In the genomic region with DNA sequence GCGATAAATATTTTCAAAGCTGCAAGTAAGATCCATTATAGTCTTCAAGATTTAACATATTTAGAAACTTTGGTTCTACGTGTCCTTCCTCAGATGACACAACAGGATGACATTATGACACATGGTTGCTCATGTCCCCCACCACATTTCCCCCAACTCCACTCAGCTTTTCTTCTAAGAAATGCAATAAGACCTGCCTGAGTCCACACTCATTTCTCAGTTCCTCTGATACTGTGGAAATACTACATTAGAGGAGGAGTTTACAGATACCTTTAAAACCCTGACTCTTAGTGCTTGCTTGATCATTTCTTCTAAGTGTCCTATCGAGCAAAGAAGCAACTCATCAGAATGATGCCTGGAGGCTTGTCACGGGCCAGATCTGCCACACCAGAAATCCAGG, we compare ENCODE assay signal across 10 mouse cellular contexts. TPM values are rescaled to one million over a fixed set of nuclear protein-coding genes. Genes with fewer than 3 reads are reported as not detected.
DNase-seq lines count a peak whose midpoint lies in the region; ATAC-seq and TF ChIP-seq lines count a peak whose summit lies in the region.
"Not testable (repeated sequence)": the region's sequence is repeated elsewhere in the genome, so short reads cannot be mapped to it uniquely, and the experiment has no call there.
"Had no signal": no experiment of that assay in that cellular context is flagged by ENCODE, and none has a peak within 500 bp of the region (broad histone marks: within the 10 kb centered on the region; RNA-seq: fewer than 3 reads in every experiment).

A gene (plus strand): TSS at position 301 of the 400 bp plus-strand sequence.

- H3K4me1 ChIP-seq in bone marrow, adult 2 months (ENCODE audit: control insufficient read depth, insufficient read depth, low read length); liver, embryonic 12.5 days; liver, embryonic 15.5 days (replicated peaks); lung, postnatal 0 days (ENCODE audit: insufficient read depth, low read depth, low read length); stomach, embryonic 15.5 days: not testable (repeated sequence)

- not testable (repeated sequence) for ATAC-seq in liver, embryonic 12.5 days; liver, embryonic 15.5 days (ENCODE audit: insufficient read depth); lung, postnatal 0 days; stomach, embryonic 15.5 days (ENCODE audit: insufficient read depth, low FRiP score, low read depth)

- peak; percentile 83 for DNase-seq in 416B (ENCODE audit: low read depth)
- not testable (repeated sequence) for DNase-seq in lung, postnatal 0 days (ENCODE audit: low spot score)

- not testable (repeated sequence) for H3K9me3 ChIP-seq in liver, embryonic 12.5 days (replicated peaks); liver, embryonic 15.5 days (replicated peaks); lung, postnatal 0 days (ENCODE audit: low read length); stomach, embryonic 15.5 days

- H3K9ac ChIP-seq in liver, embryonic 12.5 days; liver, embryonic 15.5 days; lung, postnatal 0 days (replicated peaks; ENCODE audit: low read depth); stomach, embryonic 15.5 days: not testable (repeated sequence)

- not testable (repeated sequence) for H3K4me2 ChIP-seq in liver, embryonic 12.5 days; liver, embryonic 15.5 days; lung, postnatal 0 days (replicated peaks; ENCODE audit: low read depth, low read length); stomach, embryonic 15.5 days

- 64% methylated on average over 4 of the region's 4 CpGs for WGBS in bone marrow, adult 2 months
- WGBS in liver, embryonic 12.5 days (ENCODE audit: insufficient replicate concordance): 60% methylated on average over 4 of the region's 4 CpGs
- WGBS in liver, embryonic 15.5 days (ENCODE audit: insufficient replicate concordance): 53% methylated on average over 4 of the region's 4 CpGs
- WGBS in lung, postnatal 0 days: 62% methylated on average over 4 of the region's 4 CpGs
- WGBS in stomach, embryonic 15.5 days: 79% methylated on average over 4 of the region's 4 CpGs

- H3K4me3 ChIP-seq in bone marrow, adult 2 months (replicated peaks; ENCODE audit: control insufficient read depth, low read depth, low read length); liver, embryonic 12.5 days; liver, embryonic 15.5 days (replicated peaks); lung, postnatal 0 days (ENCODE audit: low read depth, low read length); stomach, embryonic 15.5 days (replicated peaks): not testable (repeated sequence)

- not testable (repeated sequence) for H3K27me3 ChIP-seq in liver, embryonic 12.5 days (replicated peaks); liver, embryonic 15.5 days; lung, postnatal 0 days (replicated peaks; ENCODE audit: insufficient read depth, low read length); stomach, embryonic 15.5 days (replicated peaks)

- TF ChIP-seq POLR2A in bone marrow, adult 2 months (IDR thresholded peaks at IDR 0.05; ENCODE audit: borderline replicate concordance, control insufficient read depth, low read depth, low read length): not testable (repeated sequence)

- TF ChIP-seq CTCF in bone marrow, adult 2 months (IDR thresholded peaks at IDR 0.05; ENCODE audit: control insufficient read depth, insufficient read depth, low read length); lung, postnatal 0 days (IDR thresholded peaks at IDR 0.05): not testable (repeated sequence)

- not testable (repeated sequence) for TF ChIP-seq EP300 in lung, postnatal 0 days (IDR thresholded peaks at IDR 0.05)

- not testable (repeated sequence) for H3K27ac ChIP-seq in bone marrow, adult 2 months (ENCODE audit: control insufficient read depth, insufficient read depth, low read depth, low read length, poor library complexity); liver, embryonic 12.5 days; lung, postnatal 0 days (ENCODE audit: low read length); stomach, embryonic 15.5 days
- 0 out of 2 replicates have a peak within 1 kb of the TSS, but pooled peaks have one; percentile 6 for H3K27ac ChIP-seq in liver, embryonic 15.5 days (replicated peaks)

- not testable (repeated sequence) for H3K36me3 ChIP-seq in liver, embryonic 12.5 days; liver, embryonic 15.5 days (replicated peaks); lung, postnatal 0 days (ENCODE audit: insufficient read depth, low read length); stomach, embryonic 15.5 days

RNA-seq across cellular contexts. Expression of the gene that starts here (rescaled TPM):
- polyA plus RNA-seq in bone marrow, adult 2 months (2011; ENCODE audit: insufficient read depth, insufficient read length, low replicate concordance, missing spikeins): 31.2 and 55.2 TPM in 2 replicates
- polyA plus RNA-seq in liver, embryonic 12.5 days (2016; fragmentation: Nextera tagmentation; extraction: Ambion mirVana): 31.9 and 37.4 TPM in 2 replicates
- polyA plus RNA-seq in liver, embryonic 15.5 days (2015; fragmentation: Nextera tagmentation; extraction: Ambion mirVana): 193 and 234 TPM in 2 replicates
- polyA plus RNA-seq in lung, postnatal 0 days (2015; fragmentation: Nextera tagmentation; extraction: Ambion mirVana): 45.8 and 58.3 TPM in 2 replicates
- polyA plus RNA-seq in stomach, embryonic 15.5 days (2015; fragmentation: Nextera tagmentation; extraction: Ambion mirVana): 38.5 and 45.8 TPM in 2 replicates
- polyA plus RNA-seq: adrenal gland, adult 2 months; forebrain, embryonic 14.5 days; frontal cortex, adult 2 months; heart, embryonic 11.5 days had no signal
